Mouse (Mus musculus): ENCODE measurements around the gene 4930426L09Rik. TPM values are rescaled to one million over a fixed set of nuclear protein-coding genes. Genes with fewer than 3 reads are reported as not detected.

The 4930426L09Rik gene
- polyA plus RNA-seq, 1 experiment from 2014 or later = 0.37 TPM

DNA sequence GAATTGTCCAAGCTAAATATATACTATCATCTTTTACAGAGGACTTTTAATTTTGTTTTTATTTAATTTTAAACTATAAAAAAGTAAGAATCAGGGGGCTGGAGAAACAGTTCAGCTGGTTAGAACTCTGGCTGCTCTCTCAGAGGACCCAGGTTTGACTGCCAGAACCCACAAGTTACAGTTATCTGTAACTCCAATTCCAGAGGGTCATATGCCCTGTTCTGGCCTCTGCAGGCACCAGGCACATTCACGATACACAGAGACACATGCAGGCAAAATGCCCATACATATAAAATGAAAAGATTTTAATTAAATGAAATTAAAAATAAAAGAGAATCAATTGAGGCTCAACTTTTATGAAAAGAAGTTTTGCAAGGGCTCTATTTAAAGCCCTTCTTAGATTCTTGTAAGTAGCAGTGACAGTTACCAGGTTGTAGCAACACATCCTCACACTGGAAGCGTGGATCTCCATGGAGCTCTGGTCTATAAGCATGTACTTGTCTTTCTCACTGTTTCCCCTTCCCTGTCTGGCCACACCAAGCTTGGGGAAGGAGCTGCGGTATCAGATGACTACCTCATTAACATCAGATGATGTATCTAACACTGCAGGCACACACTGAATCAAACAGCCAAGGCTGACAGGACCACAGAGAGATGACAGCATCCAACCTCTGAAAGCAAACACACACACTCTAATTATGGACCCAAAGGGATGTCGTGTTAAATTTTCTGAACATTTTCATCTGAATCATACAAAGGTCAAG, 23.1 kb upstream of the 4930426L09Rik start:
- Histone ChIP-seq H3K4me2 (replicated peaks) (no peak overlapping the region), H3K27me3 (no peaks in the 10 kb centered on the region)
- WGBS = 52% methylated on average over 4 of the region's 4 CpGs

DNA sequence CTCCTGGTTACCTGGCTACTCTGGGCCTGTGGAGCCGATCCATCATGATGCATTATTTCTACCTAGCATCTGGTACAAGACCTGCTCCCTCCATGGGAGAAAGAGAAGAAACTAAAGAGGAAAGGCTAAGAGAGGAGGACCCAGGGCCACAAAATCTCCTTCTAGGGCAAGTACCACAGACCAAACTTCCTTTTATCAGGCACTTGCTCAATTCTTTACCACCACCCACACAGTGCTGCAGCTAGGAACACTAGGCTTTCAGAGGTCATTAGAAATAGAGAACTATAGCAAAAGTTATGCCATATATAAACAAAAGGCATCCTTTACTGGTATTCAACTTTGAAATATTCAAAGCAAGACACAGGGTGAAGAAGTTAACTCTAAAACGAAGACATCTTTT, 22.0 kb upstream of the 4930426L09Rik start:
- Histone ChIP-seq H3K27me3 (no peaks in the 10 kb centered on the region), H3K4me3 (no peak overlapping the region), H3K9me3 (replicated peaks) (peaks cover 10% of the 10 kb centered on the region), H3K36me3 (no peaks in the 10 kb centered on the region), H3K4me2 (replicated peaks) (no peak overlapping the region), H3K9ac (no peak overlapping the region), H3K4me1 (peaks cover 7% of the 10 kb centered on the region; the same call in 1 of the 2 replicates), H3K27ac (no peak overlapping the region)
- no peak for ATAC-seq (ENCODE audit: low FRiP score)
- 90% methylated on average over 2 of the region's 2 CpGs for WGBS

More for the DNA sequence above, 23.1 kb upstream of the 4930426L09Rik start:
- Histone ChIP-seq H3K9ac (no peak overlapping the region), H3K4me3 (no peak overlapping the region), H3K27ac (no peak overlapping the region), H3K36me3 (no peaks in the 10 kb centered on the region), H3K9me3 (replicated peaks) (peaks cover 10% of the 10 kb centered on the region), H3K4me1 (peaks cover 7% of the 10 kb centered on the region; the same call in 1 of the 2 replicates)
- ATAC-seq (ENCODE audit: low FRiP score) = no peak

DNA sequence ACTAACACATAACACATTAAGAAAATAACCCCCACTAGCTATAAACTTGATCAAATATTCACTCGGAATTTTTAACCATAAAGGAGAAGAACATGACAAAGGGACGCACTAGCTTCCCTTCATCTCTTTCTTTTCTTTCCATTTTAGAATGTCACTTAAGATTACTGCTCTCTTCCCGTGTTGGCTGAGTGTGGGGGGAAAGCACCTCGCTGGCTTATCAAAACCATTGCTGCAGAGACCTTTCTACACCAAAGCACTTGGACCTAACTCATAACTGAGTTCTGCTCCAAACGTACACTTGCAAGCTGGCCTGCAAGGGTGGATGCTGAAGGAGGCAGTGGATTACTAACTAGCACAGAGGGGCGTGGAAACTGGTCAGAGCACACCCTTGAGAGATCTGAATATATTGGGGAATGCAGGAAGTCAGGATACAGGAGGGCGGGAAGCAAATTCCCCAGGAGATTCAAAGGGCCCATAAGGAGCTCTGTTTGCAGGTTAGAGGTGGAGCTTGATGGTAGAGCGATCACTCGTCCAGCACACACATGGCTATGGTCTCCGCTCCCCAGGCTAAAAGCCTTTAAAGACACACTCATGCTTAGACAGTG, 20.8 kb upstream of the 4930426L09Rik start:
- Histone ChIP-seq H3K4me2 (replicated peaks) (no peak overlapping the region), H3K4me1 (peaks cover 7% of the 10 kb centered on the region; the same call in 1 of the 2 replicates), H3K27me3 (no peaks in the 10 kb centered on the region), H3K36me3 (no peaks in the 10 kb centered on the region), H3K9me3 (replicated peaks) (peaks cover 10% of the 10 kb centered on the region), H3K9ac (no peak overlapping the region), H3K27ac (no peak overlapping the region), H3K4me3 (no peak overlapping the region)
- no peak for ATAC-seq (ENCODE audit: low FRiP score)
- 87% methylated on average over 10 of the region's 10 CpGs for WGBS

DNA sequence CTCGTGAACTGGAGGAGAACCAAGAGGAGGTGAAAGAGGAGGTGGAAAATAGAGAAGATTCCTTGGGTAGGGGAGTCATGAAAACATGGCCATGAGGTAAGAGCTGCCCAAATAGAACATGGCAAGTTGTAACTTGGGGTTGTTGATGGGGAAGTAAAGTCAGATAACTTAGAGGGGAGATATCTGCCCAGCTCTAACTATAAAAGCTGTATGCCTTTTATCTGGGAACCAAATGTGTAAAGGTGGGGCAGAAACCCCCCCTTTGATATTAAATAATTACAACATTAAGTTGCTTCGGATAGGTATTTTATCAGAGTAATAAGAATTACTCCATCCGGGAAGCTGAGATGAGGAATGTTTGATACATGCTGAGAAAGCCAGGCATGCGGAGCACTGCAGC, 19.1 kb upstream of the 4930426L09Rik start:
- WGBS = 87% methylated on average over 4 of the region's 4 CpGs
- Histone ChIP-seq H3K36me3 (no peaks in the 10 kb centered on the region), H3K27ac (no peak overlapping the region), H3K4me2 (replicated peaks) (no peak overlapping the region), H3K9ac (no peak overlapping the region), H3K4me3 (no peak overlapping the region), H3K27me3 (no peaks in the 10 kb centered on the region), H3K4me1 (peaks cover 7% of the 10 kb centered on the region; the same call in 1 of the 2 replicates), H3K9me3 (replicated peaks) (no peaks in the 10 kb centered on the region)
- ATAC-seq (ENCODE audit: low FRiP score) = no peak

DNA sequence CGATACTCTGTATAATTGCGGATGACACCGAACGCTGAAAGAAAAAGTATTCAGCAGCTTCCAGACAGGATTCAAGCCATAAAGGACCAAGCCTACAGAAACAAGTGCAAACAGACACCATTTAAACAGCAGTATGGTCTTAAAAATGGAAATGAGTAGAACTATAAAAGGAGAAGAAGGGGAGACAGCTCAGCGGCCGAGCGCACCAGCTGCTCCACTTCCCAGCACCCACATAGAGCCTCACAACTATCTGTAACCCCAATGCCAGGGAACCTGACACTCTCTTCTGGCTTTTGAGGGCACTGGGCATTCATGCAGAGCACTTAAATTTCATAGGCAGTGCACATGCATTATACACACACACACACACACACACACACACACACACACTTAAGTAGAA, 18.5 kb upstream of the 4930426L09Rik start:
- WGBS = 81% methylated on average over 7 of the region's 7 CpGs

DNA sequence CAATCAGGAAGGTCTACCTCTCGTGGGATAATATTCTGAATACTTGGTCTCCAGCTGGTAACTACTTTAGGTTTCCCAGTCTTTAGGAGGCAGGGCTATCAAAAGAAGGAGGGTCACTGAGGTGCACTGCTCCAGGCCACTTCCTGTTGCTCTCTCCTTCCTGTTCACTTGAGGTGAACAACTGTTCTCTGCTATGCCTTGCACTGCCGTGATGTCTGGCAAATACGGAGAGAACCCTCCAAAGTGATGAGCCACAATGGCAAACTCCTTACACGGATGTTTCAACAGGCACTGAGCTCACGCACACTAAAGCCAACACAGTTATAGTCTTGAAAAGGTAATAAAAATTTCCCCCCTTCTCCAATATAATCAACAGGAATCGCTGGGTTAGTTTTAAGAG, 15.6 kb upstream of the 4930426L09Rik start:
- 90% methylated on average over 6 of the region's 6 CpGs for WGBS
- no peak for ATAC-seq (ENCODE audit: low FRiP score)
- Histone ChIP-seq H3K27ac (no peak overlapping the region), H3K36me3 (no peaks in the 10 kb centered on the region), H3K27me3 (no peaks in the 10 kb centered on the region), H3K4me1 (0 out of 2 replicates have a peak, but pooled peaks cover 2% of the 10 kb centered on the region), H3K4me3 (no peak overlapping the region), H3K9me3 (replicated peaks) (no peaks in the 10 kb centered on the region), H3K9ac (no peak overlapping the region), H3K4me2 (replicated peaks) (no peak overlapping the region)

More for the DNA sequence above, 18.5 kb upstream of the 4930426L09Rik start:
- Histone ChIP-seq H3K9ac (no peak overlapping the region), H3K9me3 (replicated peaks) (no peaks in the 10 kb centered on the region), H3K4me1 (peaks cover 7% of the 10 kb centered on the region; the same call in 1 of the 2 replicates), H3K4me3 (no peak overlapping the region), H3K27me3 (no peaks in the 10 kb centered on the region), H3K36me3 (no peaks in the 10 kb centered on the region), H3K4me2 (replicated peaks) (no peak overlapping the region), H3K27ac (no peak overlapping the region)
- no peak for ATAC-seq (ENCODE audit: low FRiP score)

DNA sequence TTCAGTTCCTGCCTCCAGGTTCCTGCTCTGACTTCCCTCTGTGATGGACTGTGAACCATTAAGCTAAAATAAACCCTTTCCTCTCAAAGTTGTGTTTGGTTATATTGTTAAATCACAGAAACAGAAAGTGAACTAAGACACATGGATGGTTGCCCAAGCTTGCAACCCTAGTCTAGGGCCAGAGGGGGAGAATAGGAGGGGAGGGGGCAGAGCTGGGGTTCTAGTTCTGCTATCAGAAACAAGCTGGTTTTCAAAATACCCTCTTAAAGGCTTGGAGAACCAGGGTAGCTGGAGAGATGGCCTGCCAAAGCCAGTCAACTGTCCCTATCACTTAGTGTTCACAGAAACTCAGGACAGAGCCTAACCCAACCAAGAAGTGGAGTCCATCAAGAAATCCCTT, 14.6 kb upstream of the 4930426L09Rik start:
- Histone ChIP-seq H3K27me3 (no peaks in the 10 kb centered on the region), H3K4me1 (0 out of 2 replicates have a peak, but pooled peaks cover 2% of the 10 kb centered on the region), H3K4me3 (no peak overlapping the region), H3K36me3 (no peaks in the 10 kb centered on the region), H3K4me2 (replicated peaks) (no peak overlapping the region), H3K9ac (no peak overlapping the region), H3K9me3 (replicated peaks) (no peaks in the 10 kb centered on the region), H3K27ac (no peak overlapping the region)
- ATAC-seq (ENCODE audit: low FRiP score) = no peak

DNA sequence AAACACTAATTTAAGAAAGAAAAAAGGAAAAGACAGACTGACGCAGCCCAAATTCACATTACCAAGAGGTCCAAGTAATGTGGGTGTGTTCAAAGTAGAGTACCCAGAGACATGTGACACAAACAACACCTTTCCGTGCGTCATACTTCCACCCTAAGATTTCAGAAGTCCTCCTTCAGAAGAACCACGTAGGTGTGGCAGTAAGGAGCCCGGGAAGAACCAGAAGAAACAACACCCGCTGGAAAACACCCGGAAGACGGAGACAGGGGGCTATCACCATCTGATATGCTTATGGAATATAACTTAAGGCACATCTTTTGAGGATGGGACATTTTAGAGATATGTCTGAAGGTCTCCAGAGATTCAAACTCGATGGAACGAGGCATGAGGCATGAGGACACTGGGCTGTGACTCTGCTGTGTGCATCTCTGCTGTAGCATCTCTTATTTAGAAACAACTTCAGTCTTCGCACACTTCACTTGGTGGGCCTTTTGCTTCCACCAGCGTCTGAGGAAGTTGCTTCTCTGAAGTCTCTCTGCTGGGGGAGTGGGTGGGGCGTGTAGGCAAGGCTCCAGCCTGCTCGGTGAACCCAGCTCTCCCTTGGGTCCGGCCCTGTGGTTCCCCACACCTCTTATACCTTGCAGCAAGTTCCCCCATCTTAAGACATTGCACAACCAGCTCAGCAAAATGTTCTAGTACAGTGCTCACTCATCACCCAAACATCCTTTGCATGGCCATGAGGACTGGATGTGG, 13.9 kb upstream of the 4930426L09Rik start:
- H3K9ac ChIP-seq = no peak overlapping the region
- ATAC-seq (ENCODE audit: low FRiP score) = no peak
- H3K4me3 ChIP-seq = no peak overlapping the region
- H3K27me3 ChIP-seq = no peaks in the 10 kb centered on the region
- H3K4me2 ChIP-seq (replicated peaks) = no peak overlapping the region
- 0 out of 2 replicates have a peak, but pooled peaks cover 2% of the 10 kb centered on the region for H3K4me1 ChIP-seq
- H3K27ac ChIP-seq = no peak overlapping the region
- no peaks in the 10 kb centered on the region for H3K36me3 ChIP-seq
- H3K9me3 ChIP-seq (replicated peaks) = no peaks in the 10 kb centered on the region
- WGBS = 95% methylated on average over 15 of the region's 15 CpGs

DNA sequence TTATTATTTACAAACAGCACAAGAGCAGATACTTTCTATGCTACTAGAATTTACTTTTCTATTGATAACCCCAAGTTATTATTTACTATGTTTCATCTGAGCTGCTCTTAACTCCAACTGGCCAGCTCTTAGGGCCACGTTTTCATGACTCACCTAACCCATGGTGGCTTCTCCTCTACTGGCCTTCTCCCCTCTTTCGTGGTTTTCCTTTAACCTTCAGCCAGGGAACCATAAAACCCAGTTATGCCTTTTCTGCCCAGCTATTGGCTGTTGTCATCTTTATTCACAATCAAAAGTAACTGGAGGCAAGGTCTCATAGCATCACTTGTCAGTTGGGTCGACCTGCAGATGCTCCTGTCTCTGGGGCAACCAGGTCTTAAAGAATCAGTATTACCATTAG, 12.6 kb upstream of the 4930426L09Rik start:
- H3K9ac ChIP-seq = no peak overlapping the region
- H3K4me3 ChIP-seq = no peak overlapping the region
- no peak overlapping the region for H3K27ac ChIP-seq
- ATAC-seq (ENCODE audit: low FRiP score) = no peak
- H3K4me1 ChIP-seq = no peaks in the 10 kb centered on the region
- H3K4me2 ChIP-seq (replicated peaks) = no peak overlapping the region
- no peaks in the 10 kb centered on the region for H3K27me3 ChIP-seq
- H3K36me3 ChIP-seq = no peaks in the 10 kb centered on the region
- no peaks in the 10 kb centered on the region for H3K9me3 ChIP-seq (replicated peaks)
- WGBS = 89% methylated on average over 3 of the region's 3 CpGs

DNA sequence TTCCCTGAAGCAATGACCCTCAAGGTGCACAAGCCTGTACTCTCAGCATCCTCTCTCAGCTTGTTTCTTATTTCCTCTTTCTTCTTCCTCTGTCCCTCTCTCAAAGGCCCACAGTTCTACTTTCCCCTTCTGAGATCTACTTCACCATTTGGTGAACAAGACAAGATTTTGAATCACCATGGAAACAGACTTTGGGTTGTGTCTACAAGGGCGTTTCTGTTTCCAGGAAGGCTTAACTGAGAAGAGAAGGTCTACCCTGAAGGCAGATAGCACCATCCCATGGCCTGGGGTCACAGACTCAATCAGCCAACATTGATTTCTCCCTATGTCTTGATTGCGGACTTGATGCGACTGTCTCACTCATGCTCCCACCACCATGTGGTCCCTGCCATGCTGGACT, 9.3 kb upstream of the 4930426L09Rik start:
- Histone ChIP-seq H3K9ac (no peak overlapping the region), H3K27ac (no peak overlapping the region), H3K4me2 (replicated peaks) (no peak overlapping the region), H3K27me3 (no peaks in the 10 kb centered on the region), H3K4me1 (no peaks in the 10 kb centered on the region), H3K4me3 (no peak overlapping the region), H3K9me3 (replicated peaks) (no peaks in the 10 kb centered on the region), H3K36me3 (no peaks in the 10 kb centered on the region)
- 93% methylated on average over 3 of the region's 3 CpGs for WGBS
- no peak for ATAC-seq (ENCODE audit: low FRiP score)

DNA sequence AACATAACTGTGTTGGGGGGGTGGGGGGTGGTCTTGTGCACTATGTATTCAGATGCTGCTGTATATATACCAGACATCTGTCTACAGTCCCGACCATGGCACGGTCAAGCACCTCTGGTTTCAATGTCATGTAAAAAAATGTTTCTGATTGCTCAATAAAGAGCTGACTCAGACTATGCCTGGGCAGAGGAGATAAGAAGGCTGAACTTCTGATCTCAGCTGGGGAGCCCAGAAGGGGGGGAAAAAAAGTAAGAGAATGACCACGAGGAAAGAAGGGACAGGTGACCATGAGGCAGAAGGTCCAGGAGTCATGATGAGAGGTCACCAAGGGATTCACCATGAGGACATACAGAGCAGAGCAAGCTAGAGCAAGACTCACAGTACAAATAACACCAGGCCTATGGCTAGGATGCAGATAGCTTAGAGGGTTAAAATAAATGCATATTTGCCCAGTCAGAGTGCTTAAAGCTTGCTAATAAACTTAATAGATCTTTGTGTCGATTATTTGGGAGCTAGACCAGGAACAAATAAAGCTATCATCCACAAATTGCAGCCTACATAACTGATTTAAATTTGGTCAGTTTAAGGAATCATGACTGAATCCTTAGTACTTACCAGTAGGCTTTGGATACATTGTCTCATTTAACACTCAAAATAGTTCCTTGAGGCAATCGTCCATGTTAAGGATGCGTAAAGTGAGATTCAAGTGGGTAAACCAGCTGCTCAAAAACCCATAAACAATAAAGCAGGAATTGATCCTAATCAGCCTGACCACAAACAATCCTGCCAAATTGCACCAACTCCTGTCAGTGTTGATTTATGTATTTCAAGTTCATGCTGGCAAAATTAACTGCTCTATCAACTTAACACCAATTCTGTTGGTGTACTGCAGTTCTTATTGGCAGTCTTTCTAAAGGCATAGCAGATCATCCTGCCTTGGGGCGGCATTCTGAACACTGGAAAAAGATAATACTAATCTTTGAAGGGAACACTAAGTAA, 5.3 kb upstream of the 4930426L09Rik start:
- ATAC-seq (ENCODE audit: low FRiP score) = no peak
- no peaks in the 10 kb centered on the region for H3K9me3 ChIP-seq (replicated peaks)
- H3K4me3 ChIP-seq = no peak overlapping the region
- peaks cover 12% of the 10 kb centered on the region for H3K4me1 ChIP-seq
- no peaks in the 10 kb centered on the region for H3K27me3 ChIP-seq
- WGBS = 81% methylated on average over 7 of the region's 7 CpGs
- H3K4me2 ChIP-seq (replicated peaks) = no peak overlapping the region
- no peak overlapping the region for H3K27ac ChIP-seq
- H3K36me3 ChIP-seq = no peaks in the 10 kb centered on the region
- H3K9ac ChIP-seq = no peak overlapping the region

Data from hindbrain, embryonic 12.5 days (tissue).